Mouse (Mus musculus): ENCODE measurements around the gene Ttn.
A peak's percentile ranks its signal among the peaks of the same experiment; 100 is the strongest.
"Not testable (repeated sequence)": the region's sequence is repeated elsewhere in the genome, so short reads cannot be mapped to it uniquely, and the experiment has no call there.

The Ttn gene

GRCm38 (mm10) chr2:76982391-76983145 lies at the start of gene Ttn:
Ttn (minus strand) TSS chr2:76982547.
- no peak for DNase-seq (ENCODE audit: low spot score in 2 of 2)

GRCm38 (mm10) chr2:77020649-77021048 lies 38.3 kb upstream of the Ttn start:
- DNase-seq (ENCODE audit: low spot score in 2 of 2), result no peak

DNA sequence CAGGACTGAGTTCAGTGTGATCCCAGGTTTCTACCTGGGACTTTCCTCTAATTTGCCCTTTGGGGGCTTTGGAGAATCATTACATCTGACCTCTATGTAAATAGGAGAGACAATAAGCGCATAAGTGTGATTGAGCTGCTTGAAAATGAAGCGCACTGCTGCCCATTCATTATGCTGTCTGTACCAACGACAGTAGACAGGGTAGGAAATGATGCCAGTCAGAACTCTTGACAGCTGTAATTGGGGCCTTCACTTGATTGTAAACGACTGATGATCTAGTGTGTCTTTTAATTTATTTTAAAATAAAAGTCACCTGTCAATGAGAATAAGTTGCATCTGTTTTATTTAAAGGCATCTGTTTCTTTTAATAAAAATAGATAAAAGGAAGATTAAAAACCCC lies 35.4 kb upstream of the Ttn start:
- no peak for DNase-seq (ENCODE audit: low spot score in 2 of 2)

GRCm38 (mm10) chr2:77013449-77013848 lies 31.1 kb upstream of the Ttn start:
- not testable (repeated sequence) for DNase-seq (ENCODE audit: low spot score in 2 of 2)

DNA sequence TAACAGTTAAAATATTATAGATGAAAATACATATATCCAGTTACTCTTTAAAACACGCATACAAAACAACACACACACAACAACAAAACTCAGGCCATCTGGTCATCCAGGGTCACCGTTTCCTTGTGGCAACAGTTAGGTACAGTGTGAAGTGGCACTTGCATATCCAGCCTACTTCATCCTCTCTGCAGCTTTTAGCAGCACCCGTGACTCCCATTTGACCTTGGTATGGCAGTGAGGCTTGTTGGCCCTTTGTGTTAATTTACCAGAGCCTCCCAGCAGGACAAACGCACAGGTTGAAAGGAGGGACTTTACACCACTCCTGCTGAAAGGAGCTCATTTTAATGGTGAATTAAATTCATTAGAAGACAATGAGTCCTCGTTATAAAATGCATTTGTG lies 29.6 kb upstream of the Ttn start:
- no peak for DNase-seq (ENCODE audit: low spot score in 2 of 2)

DNA sequence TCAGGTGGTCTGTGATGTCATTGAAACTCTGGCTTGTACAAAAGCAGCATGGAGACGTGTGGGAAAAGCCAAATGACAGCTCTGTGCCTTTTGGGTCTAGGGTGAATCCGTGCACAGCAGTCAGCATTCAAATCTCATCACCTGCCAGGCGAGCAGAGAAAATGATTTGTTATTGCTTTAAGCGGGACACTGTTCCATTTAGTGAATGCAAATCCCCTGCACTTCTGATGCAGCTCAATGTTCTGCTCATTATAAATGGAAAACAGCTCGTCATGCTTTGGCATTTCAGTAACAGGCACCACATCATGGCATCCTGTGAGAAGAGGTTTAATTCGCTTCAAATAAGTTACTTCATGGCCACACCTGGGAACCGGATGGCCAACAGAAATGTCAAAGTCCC lies 24.7 kb upstream of the Ttn start:
- DNase-seq (ENCODE audit: low spot score in 2 of 2), result no peak

DNA sequence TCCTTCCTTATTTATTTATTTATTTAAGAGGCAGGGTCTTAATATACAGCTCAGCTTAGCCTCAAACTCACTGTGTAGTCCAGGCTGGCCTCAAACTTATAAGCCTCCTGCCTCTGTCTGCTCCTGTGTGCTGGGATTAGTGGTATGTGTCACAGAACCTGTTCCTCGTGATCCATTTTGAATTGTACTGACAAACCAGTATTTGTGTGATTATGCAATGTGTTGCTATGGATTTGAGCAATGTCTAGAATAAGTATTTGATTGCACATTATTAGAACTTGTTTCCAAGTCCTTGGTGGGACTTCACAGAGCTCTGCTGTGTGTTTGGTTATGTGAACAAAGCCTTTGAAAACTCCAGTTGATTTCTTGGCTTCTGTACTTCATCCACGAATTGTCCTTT lies 20.8 kb upstream of the Ttn start:
- no peak for DNase-seq (ENCODE audit: low spot score in 2 of 2)

- no peak for DNase-seq (ENCODE audit: low spot score in 2 of 2)
Observed at GRCm38 (mm10) chr2:76998351-76998750, 16.0 kb upstream of the Ttn start.

DNA sequence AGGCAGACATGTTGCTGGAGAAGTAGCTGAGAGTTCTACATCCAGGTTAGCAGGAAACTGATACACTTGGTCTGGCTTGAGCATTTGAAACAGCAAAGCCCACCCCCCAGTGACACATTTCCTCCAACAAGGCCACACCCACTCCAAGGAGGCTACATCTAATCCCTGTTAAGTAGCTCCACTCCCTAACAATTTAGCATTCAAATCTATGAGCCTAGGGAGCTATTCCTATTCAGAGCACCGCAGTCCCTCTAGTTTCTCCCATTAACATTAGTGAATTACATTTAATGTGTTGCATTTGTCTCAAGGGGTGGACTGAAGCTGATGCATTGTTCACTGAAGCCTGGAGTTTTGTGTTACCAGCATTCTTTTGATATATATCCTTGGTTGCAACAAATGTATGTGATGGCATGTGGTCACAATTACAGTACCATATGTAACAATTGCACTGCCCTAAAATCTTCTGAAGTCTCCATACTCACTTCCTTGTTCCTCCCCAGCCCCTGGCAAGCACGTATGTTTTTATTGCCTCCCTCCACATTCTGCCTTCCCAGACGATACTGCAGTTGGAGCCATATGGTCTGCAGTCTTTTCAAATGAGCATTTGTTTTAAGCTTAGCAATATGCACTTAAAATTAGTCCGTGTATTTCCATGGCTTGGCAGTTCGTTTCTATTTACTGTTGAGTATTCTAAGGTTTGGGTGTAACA lies 10.3 kb upstream of the Ttn start:
- DNase-seq (ENCODE audit: low spot score in 2 of 2), result no peak

DNA sequence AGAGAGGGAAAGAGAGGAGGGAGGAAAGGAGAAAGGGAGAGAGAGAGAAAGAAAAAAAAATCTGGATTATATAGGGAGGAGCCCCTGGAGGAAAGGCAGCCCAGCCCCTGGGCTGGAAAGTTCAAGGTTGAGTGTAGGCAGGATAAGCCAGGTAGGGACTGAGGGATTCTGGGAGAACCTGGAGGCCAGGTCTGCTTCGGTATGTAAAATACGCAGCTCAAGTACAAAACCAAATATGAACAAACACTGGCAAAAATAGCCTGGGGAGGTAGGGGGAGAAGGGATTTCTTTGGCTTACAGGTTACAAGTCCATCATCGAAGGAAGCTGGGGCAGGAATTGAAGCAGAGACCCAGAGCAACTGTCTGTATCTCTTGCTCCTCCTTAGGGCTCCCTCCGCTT lies 5.0 kb upstream of the Ttn start:
- DNase-seq (ENCODE audit: low spot score in 2 of 2), result no peak

DNA sequence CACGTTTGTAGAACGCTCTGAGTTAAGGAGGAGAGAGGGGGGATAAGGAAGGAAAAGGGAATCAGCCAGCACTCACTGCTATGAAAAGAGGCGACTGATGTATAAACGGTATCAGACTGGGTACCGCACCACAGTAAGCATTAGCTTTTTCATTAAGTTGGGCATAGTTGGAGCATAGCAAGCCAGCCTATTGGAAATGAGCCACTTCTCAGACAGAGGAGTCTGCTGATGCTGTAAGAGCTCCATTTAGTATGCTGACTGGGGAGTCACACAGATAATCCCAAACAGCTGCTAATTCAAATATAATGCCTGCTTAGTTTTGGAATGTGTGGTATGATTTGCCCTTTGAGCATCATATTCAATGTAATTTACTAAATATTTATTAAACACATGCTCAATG lies 2.0 kb upstream of the Ttn start:
- DNase-seq (ENCODE audit: low spot score in 2 of 2), result no peak

DNA sequence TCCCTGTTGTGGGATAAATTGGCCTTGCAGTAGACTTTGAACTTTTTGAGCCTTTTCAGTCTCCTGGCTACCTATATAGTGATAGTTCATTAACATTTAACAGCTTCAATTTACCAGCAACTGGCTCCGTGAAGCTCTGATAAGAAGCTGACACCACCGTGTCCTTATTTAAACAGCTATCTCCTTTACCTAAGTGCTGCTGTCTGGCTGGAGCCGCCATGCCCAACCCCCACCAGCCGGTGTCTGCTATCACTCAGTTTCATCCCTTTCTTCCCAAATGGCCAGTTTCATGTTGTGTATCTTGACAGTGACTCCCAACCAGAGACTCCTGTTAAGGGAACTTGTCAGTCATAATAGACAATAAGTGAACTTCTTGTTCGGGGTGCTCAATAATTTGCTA lies 1.3 kb upstream of the Ttn start:
- no peak for DNase-seq (ENCODE audit: low spot score in 2 of 2)

GRCm38 (mm10) chr2:76981717-76982116 lies 630 bp downstream of the Ttn start:
- no peak for DNase-seq (ENCODE audit: low spot score in 2 of 2)

GRCm38 (mm10) chr2:76980146-76980545 lies 2.2 kb downstream of the Ttn start:
- DNase-seq (ENCODE audit: low spot score in 2 of 2), result no peak

DNA sequence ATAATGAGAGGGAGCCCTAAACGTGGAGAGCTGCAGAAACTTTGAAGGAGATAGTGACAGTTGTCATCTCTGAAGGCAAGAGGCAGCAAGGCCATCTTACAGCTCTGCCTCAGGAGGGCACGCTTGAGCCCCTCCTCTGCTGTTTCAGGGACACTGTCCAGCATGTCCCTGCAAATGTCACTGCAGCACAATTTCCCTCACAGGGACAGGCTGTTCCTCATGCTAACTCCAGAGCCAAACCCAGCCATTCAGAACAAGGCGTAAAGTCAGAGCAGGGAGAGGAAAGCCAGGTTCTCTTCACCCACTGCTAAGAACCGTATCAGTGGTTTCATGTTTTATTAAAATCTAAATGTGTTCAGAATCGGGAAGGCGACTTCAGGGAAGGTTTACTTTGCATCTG lies 4.7 kb downstream of the Ttn start:
- no peak for DNase-seq (ENCODE audit: low spot score in 2 of 2)

GRCm38 (mm10) chr2:76972051-76972450 lies 10.3 kb downstream of the Ttn start:
- DNase-seq (ENCODE audit: low spot score in 2 of 2), result no peak

GRCm38 (mm10) chr2:76971069-76971468 lies 11.3 kb downstream of the Ttn start:
- DNase-seq (ENCODE audit: low spot score in 2 of 2), result no peak

DNA sequence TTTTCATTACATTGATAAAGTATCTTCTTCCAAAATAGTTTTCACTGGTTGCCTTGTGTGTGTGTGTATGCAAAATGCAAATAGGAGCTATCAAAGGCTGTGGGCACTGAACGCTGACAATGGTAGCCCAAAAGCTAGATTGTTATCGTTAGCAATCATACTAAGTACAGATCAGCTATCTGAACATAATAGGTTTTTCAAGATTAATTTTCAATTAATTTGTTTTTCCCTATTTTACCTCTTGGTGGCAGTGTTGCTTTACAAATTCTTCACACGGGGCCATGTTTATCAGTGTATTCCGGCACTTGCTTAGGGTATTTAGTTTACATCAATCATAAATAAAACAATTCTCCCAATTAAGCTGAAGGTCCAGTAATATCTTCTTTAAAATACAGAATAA lies 11.7 kb downstream of the Ttn start:
- DNase-seq (ENCODE audit: low spot score in 2 of 2), result no peak

DNA sequence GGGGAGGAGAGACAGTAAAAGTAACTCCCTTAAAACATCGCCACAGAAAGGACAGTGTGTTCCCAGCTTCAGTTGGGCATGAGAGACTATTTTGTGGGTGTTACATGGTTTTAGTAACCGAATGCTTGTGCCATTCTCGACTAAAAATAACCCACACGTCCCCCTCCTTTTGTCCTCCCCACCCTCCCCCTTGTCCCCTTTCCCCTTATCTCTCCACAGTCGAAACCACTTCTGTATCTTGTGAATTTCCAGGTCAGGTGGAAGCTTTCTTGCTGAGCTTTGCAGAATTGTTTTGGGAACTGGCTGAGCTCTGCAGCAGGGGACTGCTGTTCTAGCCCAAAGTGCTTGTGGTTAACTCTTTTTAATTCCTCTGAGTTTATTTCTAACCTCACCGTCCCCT lies 12.1 kb downstream of the Ttn start:
- DNase-seq (ENCODE audit: low spot score in 2 of 2), result no peak

DNA sequence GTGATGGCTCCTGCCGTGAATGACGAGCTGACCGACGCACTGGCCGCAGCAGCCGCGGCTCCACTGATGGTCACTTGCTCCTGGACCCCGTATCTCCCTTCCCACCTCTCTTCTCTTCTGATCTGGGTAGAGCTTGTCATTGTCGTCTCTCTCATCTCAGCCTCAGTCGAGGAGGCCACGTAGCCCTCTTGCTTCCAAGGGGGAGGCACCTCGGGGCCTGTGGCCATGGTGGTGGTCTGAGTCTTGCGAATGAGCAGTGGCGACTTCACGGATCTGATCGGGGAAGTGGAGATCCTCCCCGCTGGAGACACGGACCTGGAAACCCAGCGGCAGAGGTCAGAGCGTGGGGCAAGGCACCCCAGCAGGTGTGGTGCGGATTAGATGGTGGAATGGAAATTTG lies 12.7 kb downstream of the Ttn start:
- DNase-seq (ENCODE audit: low spot score in 2 of 2), result no peak

GRCm38 (mm10) chr2:76968919-76969318 lies 13.4 kb downstream of the Ttn start:
- peak; percentile 50 to 58 for DNase-seq (ENCODE audit: low spot score in 2 of 2)

GRCm38 (mm10) chr2:76966582-76966981 lies 15.8 kb downstream of the Ttn start:
- DNase-seq (ENCODE audit: low spot score in 2 of 2), result no peak

DNA sequence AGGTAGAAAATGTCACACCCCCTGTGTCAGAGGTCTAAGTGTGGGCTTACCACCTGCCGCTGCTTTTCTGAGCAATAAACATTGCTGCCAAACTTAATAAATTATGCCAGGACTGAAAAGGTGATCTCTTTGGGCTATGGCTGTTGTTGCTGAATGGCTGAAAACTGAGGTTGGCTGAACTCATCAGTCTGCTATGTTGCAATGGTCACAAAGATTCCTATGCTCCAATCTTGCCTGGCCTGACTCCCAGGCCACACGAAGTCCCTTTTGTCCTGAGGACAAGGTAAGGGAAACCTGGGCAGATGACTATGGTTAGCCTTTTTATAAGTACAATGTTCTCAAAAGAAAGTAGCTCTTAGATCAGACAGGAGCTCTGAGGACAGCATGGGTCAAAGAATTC lies 16.3 kb downstream of the Ttn start:
- no peak for DNase-seq (ENCODE audit: low spot score in 2 of 2)

- DNase-seq (ENCODE audit: low spot score in 2 of 2), result no peak
Observed at GRCm38 (mm10) chr2:76965542-76965941, 16.8 kb downstream of the Ttn start.
